Mouse (Mus musculus) MN1 (cell line): Measurements from ENCODE around the gene Kremen1.

ENCODE experiments used
- DNase-seq: peaks from one replicate; pipeline ENCODE4 v3.0.0-alpha.2; 2016; ENCODE audit warnings: low spot score

Kremen1 gene

DNA sequence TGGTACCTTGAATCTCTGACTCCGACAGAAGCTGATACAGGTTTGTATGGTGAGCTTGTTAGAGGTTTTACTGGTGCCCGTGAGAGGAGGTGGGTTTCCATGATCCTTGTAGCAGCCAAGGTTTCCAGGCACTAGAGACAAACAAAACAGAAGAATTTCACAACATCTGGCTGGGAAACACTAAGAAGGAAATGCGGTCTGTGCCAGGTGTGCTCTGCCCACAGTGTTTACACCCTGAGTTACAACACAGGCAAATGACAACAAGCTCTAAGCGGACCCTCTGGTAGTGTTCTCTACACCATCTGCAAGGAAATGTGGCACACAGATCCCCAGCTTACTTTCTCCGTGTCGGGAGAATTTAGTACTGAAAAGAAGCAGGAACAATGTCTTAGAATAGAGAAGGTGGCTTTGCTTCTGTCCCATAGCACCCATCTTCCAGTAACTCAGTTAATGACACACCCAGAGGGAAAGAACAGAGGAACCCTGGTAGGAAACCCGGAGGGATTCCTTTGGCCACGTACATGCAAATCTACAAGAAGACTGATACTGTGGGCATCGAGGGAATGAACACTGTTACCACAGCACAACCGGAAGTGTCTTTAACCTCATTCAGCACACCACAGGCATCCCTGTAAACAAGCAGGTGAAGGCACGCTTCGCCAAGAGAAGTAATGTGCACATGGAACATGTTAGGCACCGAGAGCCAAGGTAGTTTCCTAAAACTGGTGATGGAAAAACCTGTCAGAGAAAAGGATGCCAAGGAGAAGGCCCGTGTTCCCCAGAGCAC, 45.8 kb downstream of the Kremen1 start:
- no peak for DNase-seq

- DNase-seq: no peak
Observed at GRCm38 (mm10) chr11:5214483-5215040, 46.8 kb downstream of the Kremen1 start.

- no peak for DNase-seq
Observed at GRCm38 (mm10) chr11:5203054-5203453, 58.3 kb downstream of the Kremen1 start.

DNA sequence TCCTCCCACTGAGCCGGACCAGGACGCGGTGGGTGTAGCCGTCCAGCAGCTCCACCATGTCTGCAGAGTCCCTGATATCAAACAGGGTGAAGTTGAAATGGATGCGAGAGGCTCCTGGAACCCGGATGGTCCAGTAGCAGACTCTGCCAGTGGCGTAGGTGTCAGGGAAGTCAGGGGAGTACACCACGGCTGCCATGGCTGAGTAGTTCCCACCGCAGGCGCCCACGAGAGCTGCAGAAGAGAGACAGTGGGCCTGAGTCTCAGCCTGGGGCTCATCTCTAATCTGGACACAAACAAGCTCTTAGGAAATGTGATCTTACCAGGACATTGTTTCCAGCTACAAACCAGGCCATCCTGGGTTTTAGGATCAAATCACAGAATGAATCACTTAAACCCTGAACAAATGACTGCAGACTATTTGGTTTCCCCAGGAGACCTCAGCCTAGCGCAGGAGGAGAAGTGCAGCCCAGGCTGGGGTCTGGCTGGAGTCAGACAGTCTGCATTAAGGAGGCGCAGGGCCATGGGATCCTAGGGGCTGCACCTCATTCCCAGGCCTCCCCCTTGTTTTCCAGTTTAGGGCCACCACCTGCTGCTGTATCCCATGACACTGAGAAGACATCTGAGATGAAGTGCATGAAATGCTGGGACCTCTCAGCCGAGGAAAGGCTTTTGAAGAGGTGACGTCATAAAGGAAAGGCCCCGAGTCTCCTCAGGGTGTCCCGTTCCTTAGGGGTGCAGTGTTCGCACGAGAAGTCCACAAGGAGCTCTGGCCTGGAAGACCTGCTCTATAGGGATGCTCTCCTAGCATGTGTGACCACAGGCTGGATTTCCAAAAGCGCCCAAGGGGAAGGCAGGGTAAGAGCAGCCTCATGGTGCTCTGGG, 59.3 kb downstream of the Kremen1 start:
- no peak for DNase-seq

DNA sequence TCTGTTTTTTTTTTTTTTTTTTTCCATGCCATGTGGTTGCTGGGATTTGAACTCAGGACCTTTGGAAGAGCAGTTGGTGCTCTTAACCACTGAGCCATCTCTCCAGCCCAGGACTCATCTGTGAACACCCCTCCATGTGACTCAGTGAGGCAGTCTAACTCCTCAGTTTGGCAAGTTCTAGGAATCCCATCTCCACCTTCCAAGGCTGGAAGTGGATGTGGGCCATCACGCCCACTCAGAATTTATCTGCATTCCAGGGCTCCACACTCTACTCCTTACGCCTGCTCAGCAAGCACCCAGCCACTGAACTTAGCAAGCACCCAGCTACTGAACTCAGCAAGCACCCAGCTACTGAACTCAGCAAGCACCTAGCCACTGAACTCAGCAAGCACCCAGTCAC, 61.5 kb downstream of the Kremen1 start:
- DNase-seq: no peak

DNA sequence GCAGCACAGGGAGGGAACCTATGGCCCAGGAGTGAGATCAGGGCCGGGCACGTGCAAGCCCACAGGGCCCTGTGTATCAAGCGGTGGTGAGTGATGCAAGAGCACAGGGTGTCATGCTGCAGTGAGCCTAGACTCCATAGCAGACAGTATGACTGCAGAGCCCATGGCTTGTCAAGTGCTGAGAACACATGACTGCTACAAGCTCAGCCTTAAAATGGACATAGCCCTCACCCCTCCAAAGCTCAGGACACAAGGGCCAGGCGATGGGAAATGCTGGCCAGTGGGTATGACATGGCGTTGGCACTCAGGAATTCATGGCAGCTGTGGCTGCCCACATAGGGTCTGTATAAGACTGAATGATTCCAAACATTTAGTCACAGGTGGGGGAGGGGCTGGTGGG, 64.3 kb downstream of the Kremen1 start:
- no peak for DNase-seq

DNA sequence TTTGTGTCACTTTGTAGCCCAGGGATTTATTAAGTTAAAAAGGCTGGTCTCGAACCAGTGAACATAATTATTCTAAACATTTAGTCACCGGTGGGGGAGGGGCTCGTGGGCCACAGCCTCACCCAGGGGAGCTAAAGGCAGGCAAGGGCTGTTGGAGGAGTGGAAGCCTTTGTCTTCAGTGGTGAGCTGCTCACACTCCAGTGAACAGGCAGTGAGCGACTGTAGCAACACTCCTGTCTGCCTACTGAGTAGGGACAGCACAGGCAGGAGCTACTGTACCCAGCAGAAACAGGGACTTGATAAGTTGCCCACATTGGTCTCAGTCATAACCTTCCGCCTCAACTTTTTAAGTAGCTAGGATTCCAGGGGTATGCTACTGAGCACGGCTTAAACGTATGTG, 64.8 kb downstream of the Kremen1 start:
- DNase-seq: no peak

GRCm38 (mm10) chr11:5193576-5193881, 67.8 kb downstream of the Kremen1 start:
- no peak for DNase-seq

DNA sequence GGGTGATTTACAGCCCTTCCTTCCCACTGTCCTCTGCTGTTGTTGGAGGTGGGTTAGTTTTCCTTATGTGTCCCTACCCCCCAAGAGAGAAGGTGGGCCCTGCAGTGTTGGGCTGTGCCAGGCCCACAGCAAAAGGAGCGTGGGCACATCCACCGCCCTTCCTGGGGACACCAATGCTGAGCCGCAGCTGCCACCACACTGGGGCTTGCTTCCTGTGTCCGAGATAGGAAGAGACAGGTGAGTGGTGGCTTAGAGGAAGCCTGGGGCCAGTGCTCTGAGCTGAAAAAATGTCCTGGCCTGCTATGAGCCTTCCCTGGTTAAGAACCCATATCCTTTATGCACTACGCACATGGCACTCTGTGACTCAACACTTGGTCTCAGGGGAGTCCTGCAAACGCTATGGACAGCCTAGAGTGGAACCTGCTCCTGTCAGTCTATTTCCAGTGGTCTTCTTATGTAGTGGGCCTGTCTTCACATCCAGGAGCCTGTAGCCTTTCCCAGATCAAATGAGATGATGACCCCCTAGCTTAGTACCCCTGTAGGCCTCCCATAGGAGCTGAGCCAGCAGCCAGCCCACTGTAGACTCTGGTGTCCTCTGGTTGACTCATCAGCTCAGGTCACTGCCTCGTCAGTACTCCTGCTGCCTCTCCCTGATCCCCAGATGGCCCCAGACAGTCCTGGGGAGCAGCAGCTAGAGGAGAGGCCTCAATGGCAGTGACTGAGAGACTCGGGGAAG, 68.3 kb downstream of the Kremen1 start:
- DNase-seq: peak; percentile 68

DNA sequence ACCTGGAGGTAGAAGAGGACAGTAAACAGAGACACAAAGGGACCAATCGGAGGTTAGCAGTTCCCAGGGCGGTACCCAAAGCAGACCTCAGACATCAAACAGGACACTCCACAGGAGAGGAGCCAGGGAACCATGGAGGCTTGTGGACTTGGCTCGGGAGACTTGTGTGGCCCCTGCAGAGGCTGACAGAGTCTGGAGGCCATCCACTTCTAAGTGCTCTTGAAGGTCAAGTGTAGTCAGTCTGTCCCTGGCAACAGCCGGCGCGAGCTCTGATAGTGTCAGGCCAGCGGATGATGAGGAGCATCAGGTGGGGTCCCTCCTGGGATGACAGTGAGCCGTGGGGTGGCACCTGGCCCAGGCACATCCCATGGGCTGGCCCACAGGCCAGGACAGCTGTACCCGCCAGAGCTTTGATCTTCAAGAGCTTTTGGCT, 69.3 kb downstream of the Kremen1 start:
- peak; percentile 69 for DNase-seq

DNA sequence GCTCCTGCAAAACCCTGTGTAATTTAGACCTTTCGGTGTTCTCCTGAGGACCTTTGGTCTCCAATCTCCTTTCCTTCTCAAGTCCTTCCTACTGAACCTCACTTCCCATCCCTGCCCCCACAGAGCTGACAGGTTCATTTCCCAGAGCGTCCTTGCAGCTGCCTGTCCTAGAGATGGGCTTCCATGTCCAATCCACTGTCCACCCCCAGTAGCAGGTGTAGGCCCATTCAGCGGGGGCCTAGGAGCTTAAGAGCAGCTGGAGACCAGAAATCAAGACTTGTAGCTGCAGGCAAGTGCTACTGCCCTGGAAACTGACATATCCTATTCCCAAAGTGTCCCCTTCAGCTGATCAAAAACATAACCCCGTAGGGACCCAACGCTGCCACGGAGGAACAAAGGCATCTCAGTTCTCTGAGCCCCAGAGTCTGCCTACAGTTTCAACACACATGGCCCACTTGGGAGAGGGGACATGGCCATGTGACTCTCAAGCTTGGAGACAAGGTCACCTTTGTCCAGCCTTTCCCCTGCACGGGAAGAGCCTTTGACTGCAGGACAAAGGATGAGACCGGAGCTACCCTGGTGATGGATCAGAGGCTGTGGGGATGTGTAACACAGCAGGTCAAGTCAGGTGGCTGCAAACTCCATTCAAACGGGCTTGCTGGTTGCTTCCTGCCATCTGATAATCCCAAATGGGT, 72.0 kb downstream of the Kremen1 start:
- DNase-seq: no peak

- no peak for DNase-seq
Observed at GRCm38 (mm10) chr11:5188170-5188569, 73.2 kb downstream of the Kremen1 start.

DNA sequence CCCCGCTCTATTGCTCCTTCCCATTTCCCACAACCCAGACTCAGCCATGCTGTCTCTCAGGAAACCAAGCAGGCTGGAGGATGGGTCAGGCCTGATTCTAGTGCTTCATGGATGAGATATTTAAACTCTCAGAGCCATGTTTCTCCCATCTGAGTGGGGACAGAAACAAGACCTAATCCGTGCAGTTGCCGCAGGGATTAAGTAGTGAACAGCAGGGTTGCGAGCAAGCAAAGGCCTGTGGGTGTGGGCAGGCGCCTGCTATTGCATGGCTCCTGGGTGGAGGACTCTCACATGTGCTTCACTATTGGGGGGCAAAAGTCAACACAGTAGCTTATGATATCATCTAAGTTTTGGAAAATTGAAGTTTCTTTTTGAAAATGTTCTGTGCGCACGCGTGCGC, 76.5 kb downstream of the Kremen1 start:
- DNase-seq: no peak

GRCm38 (mm10) chr11:5184250-5184649, 77.1 kb downstream of the Kremen1 start:
- DNase-seq: no peak

DNA sequence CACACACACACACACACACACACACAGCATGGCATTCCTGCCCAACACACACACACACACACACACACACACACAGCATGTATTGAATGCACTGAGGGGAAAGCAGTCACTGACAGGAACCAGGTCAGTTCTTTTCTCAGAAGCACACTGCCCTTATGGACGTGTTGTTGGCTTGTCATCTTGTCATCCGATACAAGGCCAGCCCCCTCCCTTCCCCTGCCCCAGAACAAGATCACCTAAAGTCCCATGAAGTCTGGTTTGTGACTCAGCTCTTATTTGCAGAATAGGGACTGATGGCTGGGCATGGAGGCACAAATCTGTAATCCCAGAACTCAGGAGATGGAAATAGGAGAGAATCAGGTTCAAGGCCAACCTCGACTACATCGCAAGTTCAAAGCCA, 78.5 kb downstream of the Kremen1 start:
- no peak for DNase-seq

GRCm38 (mm10) chr11:5181850-5182404, 79.4 kb downstream of the Kremen1 start:
- DNase-seq: peak; percentile 81

- DNase-seq: no peak
Observed at GRCm38 (mm10) chr11:5179391-5179790, 82.0 kb downstream of the Kremen1 start.

- no peak for DNase-seq
Observed at GRCm38 (mm10) chr11:5177171-5177570, 84.2 kb downstream of the Kremen1 start.

GRCm38 (mm10) chr11:5176685-5177084, 84.7 kb downstream of the Kremen1 start:
- DNase-seq: no peak

GRCm38 (mm10) chr11:5175866-5176265, 85.5 kb downstream of the Kremen1 start:
- no peak for DNase-seq

- DNase-seq: no peak
Observed at GRCm38 (mm10) chr11:5175141-5175540, 86.2 kb downstream of the Kremen1 start.
